Mouse (Mus musculus) heart, adult 2 months (tissue): ENCODE data around the gene Ppp1r3g.
A peak's percentile ranks its signal among the peaks of the same experiment; 100 is the strongest.

Experiments
- CTCF ChIP-seq: fragments of 200-600 bp; IDR thresholded peaks from 2 replicates; pipeline ENCODE4 v1.8.1; 2022; ENCODE audit warnings: antibody characterized with exemption, mild to moderate bottlenecking, moderate library complexity
- EP300 ChIP-seq: fragments of 200-500 bp; IDR thresholded peaks from 2 replicates; pipeline ENCODE4 v1.6.1; 2011; ENCODE audit warnings: low read depth, low read length, control low read depth; ENCODE audit not compliant: insufficient read depth
- POLR2A ChIP-seq: fragments of 200-500 bp; IDR thresholded peaks from 2 replicates; pipeline ENCODE4 v1.6.1; 2011; ENCODE audit warnings: mild to moderate bottlenecking, low read depth, low read length, control low read depth; ENCODE audit not compliant: insufficient read depth

DNA sequence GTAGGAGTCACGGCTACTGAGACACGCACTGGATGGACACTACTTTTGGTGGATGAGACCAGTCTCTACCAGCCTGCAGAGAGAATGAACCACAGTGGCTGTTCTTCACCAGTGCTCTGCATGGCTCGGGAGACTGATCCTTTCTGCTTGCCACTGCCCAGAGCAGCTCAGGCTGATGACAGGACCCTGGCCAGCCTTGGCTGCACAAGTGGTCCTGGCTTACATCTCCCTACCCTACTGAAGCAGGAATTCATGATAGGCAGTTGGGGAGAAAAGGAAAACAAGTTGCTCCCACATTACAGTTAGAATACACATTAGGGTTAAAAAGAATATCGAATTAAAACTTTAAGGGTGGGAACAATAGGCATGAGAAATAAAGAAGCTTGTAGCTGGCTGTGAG is 39.0 kb downstream of the Ppp1r3g start:
- TF ChIP-seq POLR2A (no peak), CTCF (no peak), EP300 (peak; percentile 82; the same call in 1 of the 2 replicates)
